Mouse (Mus musculus) spleen, adult 12 weeks (tissue): ENCODE data around the gene Mrps23.
"Not testable (repeated sequence)": the region's sequence is repeated elsewhere in the genome, so short reads cannot be mapped to it uniquely, and the experiment has no call there.

Experiments used
- DNase-seq: peaks from one replicate; pipeline ENCODE4 v3.0.0; 2022; ENCODE audit warnings: low spot score

Mrps23 gene

DNA sequence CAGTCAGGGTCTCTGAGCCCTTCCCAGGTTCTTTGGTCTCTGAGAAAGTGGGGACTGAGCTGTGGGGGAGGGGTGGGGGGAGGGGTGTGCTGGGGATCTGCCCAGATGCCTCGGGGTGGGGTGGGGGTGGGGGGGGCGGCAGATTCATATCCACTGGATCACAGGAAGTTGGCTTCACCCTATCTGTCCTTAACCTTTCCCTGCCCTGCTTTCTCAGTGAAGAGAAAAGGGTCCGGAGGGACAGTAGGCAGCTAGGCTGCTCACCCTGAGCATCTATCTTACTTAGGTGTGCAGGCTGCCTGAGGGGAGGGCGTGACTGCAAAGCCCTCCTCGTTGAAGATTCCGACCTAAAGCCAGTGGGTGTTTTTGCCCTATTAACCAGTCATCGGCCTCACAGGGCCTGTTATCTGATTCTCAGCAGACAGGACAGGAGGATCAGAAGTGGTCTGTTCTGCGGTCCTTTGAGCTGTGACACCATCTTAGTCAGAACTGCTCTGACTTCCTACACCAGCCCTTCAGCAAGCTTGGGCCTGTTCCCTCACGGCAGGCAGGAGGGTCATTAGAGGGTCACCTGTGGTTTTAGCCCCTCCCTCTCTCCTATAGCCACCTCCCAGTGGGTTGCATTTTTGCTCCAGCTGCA, 30.7 kb upstream of the Mrps23 start:
- DNase-seq, result no peak

DNA sequence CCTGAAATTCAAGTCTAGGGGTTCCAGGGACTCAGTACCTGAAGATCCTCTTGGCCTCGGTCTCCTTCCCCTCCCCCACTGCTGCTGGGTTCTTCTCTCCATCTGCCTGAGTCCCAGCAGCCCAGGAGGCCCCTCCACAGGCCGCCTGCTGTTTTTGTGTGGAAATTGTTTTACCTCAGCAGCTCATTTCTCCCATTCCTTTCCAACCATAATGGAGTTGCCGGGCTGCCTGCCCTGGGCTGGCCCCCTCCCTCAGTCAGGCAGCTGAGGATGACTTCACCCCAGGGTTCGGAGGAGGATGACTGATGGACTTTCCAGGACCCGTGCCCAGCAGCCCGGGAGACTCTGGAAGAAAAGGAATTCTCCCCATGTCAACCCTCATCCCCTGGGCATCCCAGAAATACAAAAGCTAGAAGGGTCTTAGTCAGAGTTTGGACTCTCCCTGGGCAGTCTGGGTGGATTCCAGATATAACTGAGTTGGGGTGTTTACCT, 23.7 kb upstream of the Mrps23 start:
- DNase-seq, result no peak

DNA sequence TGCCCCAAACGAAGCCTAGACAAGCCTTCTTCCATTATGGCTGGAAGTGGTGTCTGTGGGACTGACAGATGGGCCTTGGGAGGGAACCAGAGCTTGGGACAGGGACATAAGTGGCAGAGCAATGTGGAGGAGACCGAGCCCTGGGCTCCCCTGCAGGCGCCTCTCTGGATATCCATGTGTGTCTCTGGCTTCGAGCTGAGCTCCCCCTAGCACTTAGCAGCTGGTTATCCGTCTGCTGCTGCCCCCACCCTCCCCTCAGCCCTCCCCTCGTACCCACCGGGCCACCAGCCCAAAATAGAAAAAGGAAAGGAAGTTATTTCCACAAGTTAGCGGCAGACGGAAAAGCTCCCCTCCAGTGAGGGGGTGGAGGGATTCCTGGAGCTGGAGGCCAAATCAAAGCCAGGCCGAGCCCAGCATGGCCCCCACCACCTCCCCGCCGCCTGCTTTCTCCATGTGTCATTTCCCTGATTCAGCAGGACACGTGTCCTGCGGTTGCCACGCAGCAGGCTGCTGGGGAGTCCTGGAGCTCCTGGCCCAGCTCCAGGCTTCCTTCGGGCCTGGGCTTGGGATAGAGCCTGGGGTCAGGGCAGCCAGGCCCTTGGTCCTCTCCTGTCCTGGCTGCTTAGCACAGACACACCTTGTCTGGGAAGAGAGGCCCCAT, 23.1 kb upstream of the Mrps23 start:
- DNase-seq, result no peak

DNA sequence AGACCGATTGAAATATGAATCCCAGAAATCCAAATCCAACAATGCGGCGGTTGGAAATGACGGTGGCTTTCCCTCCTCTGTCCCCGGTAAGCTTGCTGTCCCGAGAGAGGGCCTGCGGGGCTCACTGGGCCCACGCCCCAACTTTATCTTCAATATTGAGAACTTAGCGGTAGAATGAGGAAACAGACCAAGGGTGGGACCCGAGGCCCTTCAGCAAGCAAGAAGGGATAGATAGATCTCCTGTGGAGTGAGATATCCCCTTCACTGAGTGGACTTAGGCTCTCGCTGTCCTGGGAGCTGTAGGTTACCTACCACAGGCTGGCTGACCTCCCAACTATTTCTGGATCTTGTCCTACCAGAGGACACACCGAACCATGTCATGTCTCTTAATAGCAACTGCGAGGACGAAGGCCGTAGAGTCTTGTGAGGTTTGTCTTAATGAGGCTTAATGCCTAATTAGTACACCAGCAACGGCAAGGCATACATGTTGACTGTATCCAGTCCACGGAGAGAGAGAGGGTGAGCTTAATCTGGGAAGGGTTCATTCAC, 19.5 kb upstream of the Mrps23 start:
- no peak for DNase-seq

DNA sequence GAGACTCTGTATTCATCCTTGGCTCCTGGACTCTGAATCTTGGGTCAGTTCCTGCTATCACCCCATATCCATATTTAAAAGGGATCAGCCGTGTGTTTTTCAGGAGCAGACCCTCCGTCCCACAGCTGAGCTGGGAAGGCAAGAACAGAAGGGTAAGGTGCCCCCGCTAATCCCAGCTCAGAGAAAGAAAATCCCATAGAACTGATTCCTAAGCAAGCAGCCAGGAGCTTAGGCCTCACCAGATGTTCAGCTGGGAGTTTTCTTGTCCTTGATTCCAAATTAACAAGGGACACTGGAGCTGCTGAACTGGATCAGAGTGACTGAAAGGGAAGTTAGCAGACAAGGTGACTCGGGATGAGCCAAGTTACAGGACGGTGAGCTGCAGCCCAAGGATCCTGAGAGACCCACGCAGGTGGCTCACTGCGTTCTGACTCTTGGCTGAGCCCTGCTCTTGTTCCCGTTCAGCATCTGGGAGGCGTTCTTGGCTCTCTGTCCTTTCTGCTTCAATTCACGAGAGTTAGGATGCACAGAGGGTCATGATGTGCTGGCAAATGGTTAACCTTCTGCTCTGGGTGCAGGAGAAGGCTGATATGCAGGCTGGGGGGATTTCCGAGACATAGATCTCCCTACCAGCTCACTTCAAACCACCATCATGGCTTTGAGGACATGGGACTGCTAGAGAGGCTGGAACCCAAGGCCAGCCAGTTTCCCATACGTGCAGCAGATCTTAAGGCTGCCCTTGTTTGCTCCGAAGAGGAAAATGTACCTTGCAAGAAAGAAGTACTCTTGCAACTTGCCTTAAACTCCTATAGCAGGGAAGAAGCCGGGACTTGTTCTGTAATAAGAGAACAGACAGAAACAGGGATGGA, 17.9 kb upstream of the Mrps23 start:
- no peak for DNase-seq

DNA sequence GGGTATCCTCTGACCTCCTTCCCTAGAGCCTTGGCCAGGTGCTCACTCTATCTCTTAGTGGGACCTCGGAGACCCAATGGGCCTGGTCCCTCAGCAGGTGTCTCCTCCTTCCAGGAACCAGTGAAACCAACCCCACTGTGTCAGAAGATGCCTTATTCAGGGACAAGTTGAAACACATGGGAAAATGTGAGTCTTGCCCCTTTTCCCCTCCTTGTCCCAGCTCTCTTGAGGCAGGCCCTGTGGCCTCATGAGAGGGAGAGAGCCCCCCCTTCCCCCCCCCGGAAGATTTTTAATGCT, 17.3 kb upstream of the Mrps23 start:
- DNase-seq, result no peak

DNA sequence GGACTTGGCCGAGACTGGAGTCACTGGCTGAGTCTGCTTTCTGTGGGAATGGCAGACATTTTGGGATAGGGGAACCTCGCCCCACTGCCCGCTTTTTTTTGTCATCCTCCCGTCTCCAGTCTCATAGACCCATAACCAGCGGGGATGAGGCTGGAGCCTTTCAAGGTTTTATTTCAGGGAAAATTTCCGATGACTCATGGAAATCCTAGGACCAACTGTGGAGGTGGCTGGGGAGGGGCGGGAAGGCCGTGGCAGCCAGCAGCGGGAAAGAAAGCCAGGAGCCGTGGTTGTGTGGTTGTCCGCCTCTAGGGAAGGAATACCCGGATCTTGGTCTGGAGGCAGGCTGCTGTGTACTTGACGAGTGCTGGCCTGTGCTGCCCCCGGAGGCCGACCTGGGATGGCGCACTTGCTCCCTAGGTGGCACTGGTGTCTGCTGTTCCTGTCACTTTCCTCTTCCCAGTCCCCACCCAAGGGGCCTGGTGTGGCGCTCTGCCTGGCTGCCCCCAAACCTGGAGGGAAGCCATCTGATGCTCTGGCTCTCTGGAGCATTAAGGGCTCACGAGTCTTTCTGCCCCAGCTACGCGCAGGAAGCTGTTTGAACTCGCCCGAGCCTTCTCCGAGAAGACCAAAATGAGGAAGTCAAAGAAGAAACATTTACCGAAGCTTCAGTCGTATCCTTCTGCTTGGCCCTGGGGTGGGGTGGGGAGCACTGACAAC, 16.6 kb upstream of the Mrps23 start:
- peak; percentile 55 for DNase-seq

DNA sequence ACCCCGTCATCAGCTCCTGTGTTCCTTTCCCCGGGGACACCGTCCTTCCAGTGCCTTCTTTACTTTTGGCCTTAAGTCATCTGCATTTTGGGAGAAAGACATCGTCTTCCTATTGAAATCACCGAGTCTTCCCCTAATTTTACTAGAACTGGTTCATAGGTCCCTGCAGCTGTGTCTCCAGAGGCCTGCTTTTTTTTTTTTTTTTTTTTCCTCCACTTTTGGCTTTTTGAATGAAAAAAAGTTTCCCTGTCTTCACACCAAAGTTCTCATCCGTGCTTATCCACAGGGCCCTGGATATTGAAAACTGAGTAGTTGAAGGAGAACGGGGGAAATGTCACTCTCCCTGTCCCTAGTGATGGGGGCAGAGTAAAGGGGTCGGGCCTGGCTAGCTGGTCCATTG, 16.0 kb upstream of the Mrps23 start:
- no peak for DNase-seq

DNA sequence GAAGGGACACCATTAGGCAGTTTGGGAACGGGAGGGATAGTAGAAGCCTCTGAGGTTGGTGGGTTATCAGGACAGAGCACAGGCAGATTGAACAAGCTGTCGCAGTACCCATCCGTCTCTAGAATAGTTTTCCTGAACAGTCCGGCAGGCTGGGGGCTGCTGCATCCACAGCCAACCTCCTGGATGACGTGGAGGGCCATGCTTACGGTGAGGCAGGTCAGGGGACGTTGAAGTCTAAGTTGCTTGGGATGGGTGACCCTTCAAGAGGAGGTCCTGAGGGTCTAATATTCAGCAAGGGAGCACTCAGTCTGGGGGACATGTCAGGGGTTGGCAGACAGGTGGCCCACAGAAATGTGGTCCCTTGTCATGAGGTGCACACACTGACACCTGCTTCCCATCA, 15.6 kb upstream of the Mrps23 start:
- no peak for DNase-seq

DNA sequence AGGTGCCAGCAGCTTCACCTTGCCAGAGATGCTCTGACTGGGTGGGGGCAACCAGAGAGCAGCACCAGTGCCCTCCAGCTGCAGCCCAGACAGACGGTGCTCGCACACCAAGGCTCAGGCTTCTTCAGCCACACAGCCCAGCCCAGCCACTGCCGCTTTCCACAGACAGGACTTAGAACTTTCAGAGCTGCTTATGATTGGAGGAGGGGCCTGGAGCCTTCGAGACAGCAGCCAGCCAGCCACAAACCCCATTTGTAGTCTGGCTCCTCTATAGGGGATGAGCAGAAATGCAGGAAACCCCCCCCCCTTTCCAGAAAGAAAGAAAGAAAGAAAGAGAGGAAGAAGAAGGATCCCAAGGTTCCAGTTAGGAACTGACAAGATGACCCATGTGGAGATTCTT, 11.6 kb upstream of the Mrps23 start:
- DNase-seq, result no peak

DNA sequence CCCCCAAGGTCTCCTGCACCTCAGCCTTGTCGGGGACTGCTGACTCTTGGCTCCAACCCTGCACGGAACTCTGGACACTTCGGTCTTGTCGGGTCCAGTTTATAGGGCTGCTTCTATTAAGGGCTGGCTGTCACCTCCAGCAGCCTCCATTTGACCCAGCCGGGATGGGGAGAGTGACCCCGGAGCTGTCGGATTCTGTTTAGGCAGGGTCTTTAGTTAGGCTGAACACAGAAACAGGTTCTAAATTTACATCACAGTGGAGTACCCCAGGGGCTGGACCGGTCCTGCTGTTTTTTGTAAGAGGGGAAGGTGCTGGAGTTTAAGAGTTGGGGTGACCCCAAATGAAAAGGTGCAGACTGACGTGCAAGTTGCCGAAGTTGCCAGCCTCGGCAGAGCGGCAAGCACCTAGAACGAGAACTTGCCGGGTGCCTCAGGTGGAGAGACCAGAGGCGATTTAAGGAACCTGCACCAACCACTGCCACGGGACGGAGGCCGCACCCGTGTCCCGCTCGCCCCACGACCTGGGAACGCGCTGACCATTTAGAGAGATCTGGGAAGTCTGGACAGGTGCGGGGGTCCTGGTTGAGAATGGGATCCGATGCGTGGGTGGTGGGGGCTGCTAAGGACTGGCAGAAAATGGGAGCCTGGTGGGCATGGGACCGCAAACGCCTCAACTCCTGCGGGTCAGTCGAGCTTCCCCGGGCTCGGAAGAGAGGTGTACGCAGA, 10.9 kb upstream of the Mrps23 start:
- no peak for DNase-seq

DNA sequence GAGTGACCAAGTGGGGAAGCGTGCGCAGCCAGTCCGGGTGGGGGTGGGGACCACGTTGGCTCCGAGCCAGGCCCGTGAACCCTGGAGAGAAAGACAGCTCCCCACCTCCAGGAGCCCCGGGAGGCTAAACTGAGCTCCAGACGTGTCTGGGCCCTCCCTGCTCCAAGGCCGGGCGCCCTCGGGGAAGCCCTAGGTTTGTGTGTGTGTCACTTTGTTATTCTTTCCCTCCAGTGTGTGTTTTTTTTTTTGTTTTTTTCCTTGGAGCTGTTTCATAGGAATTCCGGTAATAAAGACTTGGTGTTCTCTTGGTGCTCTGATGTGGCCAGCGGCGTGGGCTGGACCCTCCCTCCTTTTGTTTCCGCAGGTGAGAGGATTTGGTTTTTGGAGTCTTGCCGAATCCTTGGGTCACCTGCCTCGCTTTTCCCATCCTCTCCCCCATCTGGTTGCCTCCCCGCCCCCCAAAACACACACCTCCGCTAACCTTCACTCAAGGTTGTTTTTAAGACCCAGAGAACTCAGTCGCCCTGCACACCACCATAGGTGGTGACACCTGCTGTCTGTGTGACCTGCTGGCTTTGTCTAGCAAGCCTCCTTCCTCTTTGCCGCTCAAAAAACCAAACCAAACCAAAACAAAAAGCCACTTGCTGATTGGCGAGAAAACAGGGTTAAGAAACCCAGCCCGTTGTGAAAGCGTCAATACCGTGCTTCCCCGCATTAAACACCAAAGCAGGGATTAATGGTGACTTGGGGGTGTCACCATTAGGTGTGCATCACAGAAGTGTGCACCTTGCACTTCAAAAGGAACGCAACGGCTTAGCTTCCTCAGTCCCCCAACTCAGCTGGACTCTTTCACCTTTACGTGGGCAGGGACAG, 10.1 kb upstream of the Mrps23 start:
- DNase-seq, result no peak

DNA sequence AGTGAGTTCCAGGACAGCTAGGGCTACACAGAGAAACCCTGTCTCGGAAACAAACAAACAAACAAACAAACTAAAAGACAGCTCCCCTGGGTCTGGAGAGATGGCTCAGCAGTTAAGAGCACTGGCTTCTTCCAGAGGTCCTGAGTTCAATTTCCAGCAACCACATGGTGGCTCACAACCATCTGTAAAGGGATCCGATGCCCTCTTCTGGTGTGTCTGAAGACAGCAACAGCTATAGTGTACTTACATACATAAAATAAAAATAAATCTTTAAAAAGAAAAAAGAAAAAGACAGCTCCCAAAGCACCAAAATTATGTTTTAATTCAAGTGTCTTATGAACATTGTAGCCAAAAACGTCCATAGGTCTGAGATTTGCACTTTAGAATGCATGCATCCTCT, 8.5 kb upstream of the Mrps23 start:
- not testable (repeated sequence) for DNase-seq

DNA sequence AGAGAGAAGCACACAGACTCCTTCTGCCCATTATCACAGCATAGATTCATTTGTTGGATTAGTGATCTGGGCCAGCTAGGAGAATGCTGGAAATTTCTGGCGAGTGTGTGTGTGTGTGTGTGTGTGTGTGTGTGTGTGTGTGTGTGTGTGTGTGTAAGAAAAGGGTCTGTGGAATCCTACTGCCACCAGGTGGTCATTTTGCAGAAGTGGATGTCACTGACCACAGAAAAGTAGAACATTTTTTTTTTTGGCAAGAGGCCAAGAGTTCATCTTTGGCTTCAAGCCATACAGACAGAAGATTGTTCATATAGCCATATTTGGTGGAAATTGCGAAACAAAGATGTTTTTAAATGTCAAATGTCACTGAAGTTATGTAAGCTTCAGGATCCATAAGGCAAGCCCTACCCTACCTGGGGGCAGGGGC, 7.0 kb upstream of the Mrps23 start:
- no peak for DNase-seq

DNA sequence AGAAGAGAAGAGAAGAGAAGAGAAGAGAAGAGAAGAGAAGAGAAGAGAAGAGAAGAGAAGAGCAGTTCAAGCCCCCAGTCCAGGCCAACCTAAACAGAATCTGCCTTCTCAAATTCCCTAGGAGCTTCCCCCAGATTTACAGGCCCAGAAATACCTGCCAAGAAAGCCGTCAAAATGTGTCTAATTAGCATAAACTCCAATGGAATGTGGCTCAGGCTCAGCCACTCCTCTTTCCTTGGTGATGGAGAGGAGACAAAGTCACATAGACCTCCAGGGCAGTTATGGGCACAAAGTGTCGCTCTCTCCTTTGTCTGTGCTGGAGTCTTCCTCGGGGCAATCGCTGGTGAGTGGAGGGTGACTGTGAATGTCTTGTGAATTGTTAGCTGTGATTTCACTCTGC, 6.0 kb upstream of the Mrps23 start:
- no peak for DNase-seq

DNA sequence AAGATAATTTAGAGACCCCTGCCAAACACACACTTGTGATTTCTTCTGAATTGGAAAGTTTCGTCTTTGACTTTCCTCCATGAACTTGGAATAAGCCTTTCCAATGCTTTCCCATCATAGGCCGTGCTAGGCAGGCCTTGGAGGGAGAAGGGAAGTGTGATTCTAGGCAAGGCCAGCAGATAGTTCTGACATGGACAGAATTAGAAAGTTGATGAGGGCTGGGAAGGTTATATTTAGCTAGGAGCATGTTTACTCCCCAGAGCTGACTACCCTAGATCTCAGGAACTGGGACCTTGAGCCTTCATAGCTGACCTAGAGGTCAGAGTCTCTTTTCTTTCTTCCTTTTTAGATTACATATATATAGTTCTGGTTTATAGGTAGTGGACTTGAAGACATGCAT, 3.0 kb upstream of the Mrps23 start:
- no peak for DNase-seq

DNA sequence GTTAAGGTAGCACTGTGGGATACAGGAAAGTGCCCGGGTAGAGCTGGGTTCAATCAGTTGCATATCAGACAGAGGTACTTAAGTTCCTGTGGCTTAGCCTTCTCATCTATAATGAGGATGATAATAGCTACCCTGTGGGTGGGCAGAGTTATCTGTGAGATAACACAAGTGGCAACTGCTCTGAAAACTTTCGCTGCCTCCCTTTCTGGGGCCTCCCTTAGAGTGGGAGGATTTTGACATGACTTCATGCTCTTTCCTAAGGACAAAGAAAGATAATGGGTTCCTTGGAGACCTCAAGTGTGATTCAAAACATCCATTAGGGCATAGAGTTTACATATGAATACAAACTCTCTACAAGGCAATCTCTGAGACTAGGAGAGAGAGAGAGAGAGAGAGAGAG, 2.1 kb upstream of the Mrps23 start:
- no peak for DNase-seq

DNA sequence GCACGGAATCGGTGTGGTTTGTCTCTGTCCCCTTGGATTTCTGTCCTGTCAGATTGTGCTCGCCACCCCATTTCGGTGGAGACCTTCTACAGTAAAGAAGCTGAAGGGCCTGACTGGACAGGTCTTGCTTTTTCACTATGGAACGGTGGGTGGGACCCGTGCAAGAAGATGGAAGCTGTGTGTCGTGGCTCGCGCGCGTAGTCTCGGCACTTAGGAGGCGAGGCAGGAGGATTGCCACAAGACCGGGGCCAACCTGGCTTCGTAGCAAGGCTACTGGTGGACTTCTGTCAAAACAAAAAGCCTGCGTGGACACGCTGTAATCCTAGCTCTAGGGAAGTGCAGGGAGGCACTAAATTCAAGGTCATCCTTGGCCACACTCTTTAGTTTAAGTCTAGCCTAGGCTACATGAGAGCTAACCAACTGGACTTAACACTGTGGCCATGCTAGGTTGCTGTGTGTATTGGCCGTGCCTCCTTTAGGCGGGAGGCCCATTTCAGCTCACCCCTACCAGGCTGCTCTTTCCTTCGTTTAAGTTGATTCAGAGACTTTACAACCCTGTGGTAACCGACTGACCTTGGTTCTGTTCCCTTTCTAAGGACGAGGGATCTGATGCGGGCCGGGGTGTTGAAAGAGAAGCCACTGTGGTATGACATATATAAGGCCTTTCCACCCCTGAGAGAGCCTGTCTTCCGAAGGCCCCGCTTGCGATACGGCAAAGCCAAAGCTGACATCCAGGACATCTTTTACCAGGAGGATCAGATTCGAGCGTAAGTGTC, 593 bp downstream of the Mrps23 start:
- DNase-seq, result no peak

DNA sequence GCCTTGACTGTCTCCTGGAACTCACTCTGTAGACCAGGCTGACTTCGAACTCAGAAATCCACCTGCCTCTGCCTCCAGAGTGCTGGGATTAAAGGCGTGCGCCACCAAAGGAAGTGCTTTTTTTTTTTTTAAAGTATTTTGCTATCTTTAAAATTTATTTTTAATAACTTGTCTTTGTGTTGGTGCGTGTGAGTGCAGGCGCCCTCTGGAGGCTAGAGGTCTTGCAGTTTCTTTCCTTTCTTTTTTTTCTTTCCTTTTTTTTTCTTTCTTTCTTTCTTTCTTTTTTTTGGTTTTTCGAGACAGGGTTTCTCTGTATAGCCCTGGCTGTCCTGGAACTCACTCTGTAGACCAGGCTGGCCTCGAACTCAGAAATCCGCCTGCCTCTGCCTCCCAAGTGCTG, 2.4 kb downstream of the Mrps23 start:
- not testable (repeated sequence) for DNase-seq

DNA sequence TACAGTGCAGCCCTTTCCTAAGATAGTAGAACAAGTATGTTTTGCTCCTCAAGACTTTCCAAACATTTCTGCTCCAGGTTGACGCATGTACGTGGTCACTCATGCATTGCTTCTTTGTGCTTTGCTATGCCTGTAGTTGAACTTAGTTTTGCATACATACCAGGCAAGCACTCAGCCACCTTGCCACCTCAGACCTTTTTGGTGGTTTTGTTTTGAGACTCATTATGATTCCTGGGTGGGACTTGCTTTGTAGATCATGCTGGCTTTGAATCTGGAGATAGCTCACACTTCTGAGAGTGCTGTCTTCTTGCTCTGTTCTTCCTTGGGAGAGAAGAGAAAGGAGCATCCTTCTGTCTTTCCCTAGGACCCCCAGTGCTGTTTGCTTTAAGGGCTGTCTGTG, 3.5 kb downstream of the Mrps23 start:
- no peak for DNase-seq
